Mouse (Mus musculus) embryonic facial prominence, embryonic 14.5 days (tissue): ENCODE results near the gene Tango6. TPM values are rescaled to one million over a fixed set of nuclear protein-coding genes. Genes with fewer than 3 reads are reported as not detected.

Experiments
- ATAC-seq: fragments of 200-750 bp; cut with Nextera tagmentation; 2 replicates; pipeline ENCODE4 v1.8.0; 2017; ENCODE audit warnings: low read depth, moderate number of reproducible peaks, moderate TSS enrichment
- DNase-seq: peaks from one replicate; pipeline ENCODE4 v3.0.0-alpha.2; 2015; ENCODE audit warnings: low spot score
- H3K27ac ChIP-seq: fragments of 300-500 bp; sonication (generic); replicated peaks from 2 replicates; pipeline ENCODE4 v1.5.1; 2014; ENCODE audit warnings: low read depth, mild to moderate bottlenecking, low read length, moderate library complexity
- H3K27me3 ChIP-seq: fragments of 300-500 bp; sonication (generic); replicated peaks from 2 replicates; pipeline ENCODE4 v1.6.1; 2014; ENCODE audit warnings: low read length; ENCODE audit not compliant: control insufficient read depth, insufficient read depth
- H3K36me3 ChIP-seq: fragments of 300-500 bp; sonication (generic); 2 replicates; pipeline ENCODE4 v1.6.1; 2014; ENCODE audit warnings: low read length, mixed read lengths; ENCODE audit not compliant: control insufficient read depth, insufficient read depth
- H3K4me1 ChIP-seq: fragments of 300-500 bp; sonication (generic); 2 replicates; pipeline ENCODE4 v1.6.1; 2014; ENCODE audit warnings: antibody characterized with exemption, low read length; ENCODE audit not compliant: control insufficient read depth, insufficient read depth
- H3K4me2 ChIP-seq: fragments of 300-500 bp; sonication (generic); 2 replicates; pipeline ENCODE4 v1.6.1; 2014; ENCODE audit warnings: low read depth, mild to moderate bottlenecking, low read length, moderate library complexity, mixed read lengths
- H3K4me3 ChIP-seq: fragments of 300-500 bp; sonication (generic); 2 replicates; pipeline ENCODE4 v1.5.1; 2014; ENCODE audit warnings: low read depth, mild to moderate bottlenecking, low read length
- H3K9ac ChIP-seq: fragments of 300-500 bp; sonication (generic); 2 replicates; pipeline ENCODE4 v1.6.1; 2014; ENCODE audit warnings: low read depth, mild to moderate bottlenecking, low read length, moderate library complexity, mixed read lengths
- H3K9me3 ChIP-seq: fragments of 300-500 bp; sonication (generic); 2 replicates; pipeline ENCODE4 v1.6.1; 2016; ENCODE audit warnings: low read length; ENCODE audit not compliant: control insufficient read depth
- WGBS: fragments of 180-500 bp; shearing (Covaris S2); extraction: QIAGEN DNeasy Blood & Tissue Kit; methylation state at CpG from one replicate; pipeline ENCODE4 v1.1.7; 2014; 5-methylcytosine and 5-hydroxymethylcytosine counted together
- polyA plus RNA-seq: library from polyadenylated mRNA; unstranded; fragments of >200 nt; fragmentation: Nextera tagmentation; extraction: Ambion mirVana; gene quantifications from 2 replicates; pipeline ENCODE4 v1.2.1, GENCODE M21; 2014

Gene Tango6
- polyA plus RNA-seq, 1 experiment from 2014 or later: 6.1 TPM

DNA sequence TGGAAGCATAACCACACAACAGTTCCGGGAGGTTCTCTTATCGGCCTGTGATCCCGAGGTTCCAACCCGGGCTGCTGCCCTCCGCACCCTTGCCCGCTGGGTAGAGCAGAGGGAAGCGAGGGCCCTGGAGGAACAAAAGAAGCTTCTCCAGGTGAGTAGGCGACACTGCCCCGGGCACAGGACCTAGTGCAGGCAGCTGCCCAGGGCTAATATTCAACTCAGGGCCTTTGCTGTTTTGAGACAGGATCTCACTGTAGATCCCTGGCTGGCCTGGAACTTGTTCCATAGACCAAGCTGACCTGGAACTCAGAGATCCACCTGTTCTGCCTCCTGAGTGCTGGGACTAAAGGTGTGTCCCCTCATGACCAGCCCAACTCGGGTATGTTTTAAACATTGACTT, 59.5 kb downstream of the Tango6 start:
- no peaks in the 10 kb centered on the region for H3K4me1 ChIP-seq
- no peaks in the 10 kb centered on the region for H3K9me3 ChIP-seq
- 91% methylated on average over 10 of the region's 10 CpGs for WGBS
- H3K9ac ChIP-seq: no peak overlapping the region
- no peaks in the 10 kb centered on the region for H3K27me3 ChIP-seq
- H3K27ac ChIP-seq: no peak overlapping the region
- ATAC-seq (no peak), DNase-seq (no peak)
- no peak overlapping the region for H3K4me3 ChIP-seq
- peaks cover 38% of the 10 kb centered on the region; the same call in 1 of the 2 replicates for H3K36me3 ChIP-seq
- no peak overlapping the region for H3K4me2 ChIP-seq

DNA sequence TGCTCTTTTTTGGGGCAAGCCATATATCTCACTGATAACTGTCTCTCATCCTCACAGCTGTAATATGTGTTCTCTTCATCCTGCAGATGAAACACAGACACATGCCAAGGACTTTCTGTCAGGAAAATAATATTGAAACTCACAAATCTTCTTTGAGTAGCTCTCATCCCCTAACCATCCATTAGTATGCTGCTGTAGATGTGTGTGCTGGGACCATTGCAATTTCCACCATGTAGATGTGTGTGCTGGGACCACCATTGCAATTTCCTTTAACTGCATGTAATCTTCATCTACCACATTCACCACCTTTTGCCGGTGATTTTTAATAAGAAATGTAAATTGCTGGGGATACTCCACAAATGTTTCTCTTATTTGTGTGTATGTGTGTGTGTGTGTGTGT, 60.5 kb downstream of the Tango6 start:
- Histone ChIP-seq H3K9ac (no peak overlapping the region), H3K27ac (no peak overlapping the region), H3K4me1 (no peaks in the 10 kb centered on the region), H3K9me3 (no peaks in the 10 kb centered on the region), H3K27me3 (no peaks in the 10 kb centered on the region), H3K4me2 (no peak overlapping the region), H3K4me3 (no peak overlapping the region), H3K36me3 (peaks cover 42% of the 10 kb centered on the region; the same call in 1 of the 2 replicates)
- no peak for ATAC-seq
- DNase-seq: no peak
- 95% methylated on average over 1 of the region's 1 CpGs for WGBS

DNA sequence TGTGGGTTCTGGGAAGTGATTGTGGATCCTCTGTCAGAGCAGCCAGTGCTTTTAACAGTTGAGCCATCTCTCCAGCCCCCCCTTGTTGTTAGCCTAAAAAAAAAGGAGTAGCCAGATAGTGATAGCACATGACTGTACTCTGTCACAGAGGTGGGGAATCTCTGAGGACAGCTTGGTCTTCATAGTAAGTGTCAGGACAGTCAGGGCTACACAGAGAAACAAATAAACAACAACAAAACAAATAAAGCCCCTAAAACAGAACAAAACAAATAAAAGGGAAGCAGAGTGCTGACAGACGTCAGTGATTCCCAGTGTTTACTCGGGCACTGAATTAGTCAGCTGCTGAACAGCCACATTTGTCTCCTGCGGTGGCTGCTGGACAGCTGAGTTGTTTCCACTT, 70.6 kb downstream of the Tango6 start:
- Histone ChIP-seq H3K27me3 (no peaks in the 10 kb centered on the region), H3K27ac (no peak overlapping the region), H3K36me3 (peaks cover 10% of the 10 kb centered on the region; the same call in 1 of the 2 replicates), H3K9me3 (no peaks in the 10 kb centered on the region), H3K9ac (no peak overlapping the region), H3K4me2 (no peak overlapping the region), H3K4me1 (no peaks in the 10 kb centered on the region; the same call in 1 of the 2 replicates), H3K4me3 (no peak overlapping the region)
- DNase-seq (no peak), ATAC-seq (no peak)
- 72% methylated on average over 3 of the region's 3 CpGs for WGBS

DNA sequence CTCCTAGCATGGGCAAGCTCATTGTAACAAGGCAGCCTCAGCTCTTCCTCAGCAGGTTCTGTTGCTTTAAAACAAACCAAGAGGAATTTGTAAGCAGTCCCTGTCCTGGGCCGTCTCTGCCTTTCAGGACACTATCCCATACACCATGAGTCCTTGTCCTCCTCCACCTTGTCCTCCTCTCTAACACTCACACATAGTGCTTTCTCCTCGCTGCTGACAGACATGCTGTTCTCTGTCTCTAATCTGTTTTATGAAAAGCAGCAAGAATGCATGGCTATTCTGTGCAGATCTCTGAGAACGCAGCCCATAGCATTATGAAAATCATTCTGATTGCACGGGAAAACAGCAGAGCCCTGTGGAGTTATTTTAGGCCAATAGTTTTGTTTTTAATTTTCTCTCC, 78.4 kb downstream of the Tango6 start:
- Histone ChIP-seq H3K9ac (no peak overlapping the region), H3K27ac (peak overlapping the region; percentile 35), H3K27me3 (no peaks in the 10 kb centered on the region), H3K36me3 (no peaks in the 10 kb centered on the region), H3K9me3 (no peaks in the 10 kb centered on the region), H3K4me1 (peaks cover 17% of the 10 kb centered on the region), H3K4me2 (no peak overlapping the region), H3K4me3 (no peak overlapping the region)
- ATAC-seq (no peak), DNase-seq (no peak)
- 18% methylated on average over 4 of the region's 4 CpGs for WGBS

DNA sequence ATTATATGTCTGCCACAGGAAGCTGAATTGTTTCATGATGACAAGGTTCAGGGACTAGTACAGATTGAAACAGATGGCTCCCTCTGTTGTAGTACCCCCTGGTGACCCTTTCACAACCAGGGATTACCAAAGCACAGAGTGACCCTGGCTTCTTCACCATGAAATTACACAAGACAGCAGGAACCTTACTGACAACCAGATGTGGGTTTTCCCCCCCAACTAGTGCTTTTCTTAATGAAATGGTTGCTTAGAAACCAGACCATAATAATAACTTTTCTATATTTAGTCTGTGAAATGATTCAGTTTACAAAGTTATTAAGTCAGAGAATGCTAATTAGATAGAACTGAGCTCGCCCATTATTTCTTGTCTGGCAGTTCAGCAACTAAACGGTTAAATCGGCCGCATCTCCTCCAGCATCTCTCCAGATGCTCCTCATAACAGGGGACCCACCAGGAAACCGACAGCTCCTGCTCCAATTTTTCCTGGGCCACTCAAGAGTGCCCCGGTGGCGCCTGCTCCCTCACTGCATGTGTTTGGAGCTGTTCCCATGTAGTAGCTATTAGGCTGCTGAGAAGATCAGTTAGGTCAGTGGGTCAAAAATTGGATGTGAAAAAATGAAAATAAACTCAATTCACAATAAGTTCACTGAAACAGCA, 79.1 kb downstream of the Tango6 start:
- Histone ChIP-seq H3K4me2 (no peak overlapping the region), H3K9ac (no peak overlapping the region), H3K9me3 (no peaks in the 10 kb centered on the region), H3K4me3 (no peak overlapping the region), H3K27me3 (no peaks in the 10 kb centered on the region), H3K4me1 (peaks cover 17% of the 10 kb centered on the region), H3K36me3 (no peaks in the 10 kb centered on the region), H3K27ac (0 out of 2 replicates have a peak overlapping the region, but pooled peaks have one; percentile 35)
- ATAC-seq (no peak), DNase-seq (peak; percentile 49)
- WGBS: 25% methylated on average over 7 of the region's 7 CpGs

DNA sequence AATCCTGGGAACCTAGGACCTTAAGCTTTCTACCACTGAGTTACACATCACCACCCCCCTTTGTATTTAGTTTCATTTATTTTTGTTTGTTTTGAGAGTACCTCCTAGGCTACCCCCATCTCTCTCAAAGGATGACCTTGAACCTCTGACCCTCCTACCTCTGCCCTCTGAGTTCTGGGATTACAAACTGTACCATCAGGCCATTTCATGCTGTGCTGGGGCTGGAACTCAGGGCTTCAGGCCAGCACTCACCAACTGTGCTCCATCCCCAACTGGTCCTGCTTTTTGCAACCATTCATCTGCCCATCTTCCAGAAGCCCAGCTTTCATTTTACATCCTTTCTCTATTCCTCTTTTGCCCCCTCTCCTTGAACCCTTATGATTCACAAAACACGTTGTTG, 81.7 kb downstream of the Tango6 start:
- Histone ChIP-seq H3K9me3 (no peaks in the 10 kb centered on the region), H3K9ac (no peak overlapping the region), H3K4me3 (no peak overlapping the region), H3K4me1 (peaks cover 17% of the 10 kb centered on the region), H3K27ac (no peak overlapping the region), H3K4me2 (no peak overlapping the region), H3K27me3 (no peaks in the 10 kb centered on the region), H3K36me3 (no peaks in the 10 kb centered on the region)
- ATAC-seq: no peak
- no peak for DNase-seq
- 76% methylated on average over 1 of the region's 1 CpGs for WGBS

DNA sequence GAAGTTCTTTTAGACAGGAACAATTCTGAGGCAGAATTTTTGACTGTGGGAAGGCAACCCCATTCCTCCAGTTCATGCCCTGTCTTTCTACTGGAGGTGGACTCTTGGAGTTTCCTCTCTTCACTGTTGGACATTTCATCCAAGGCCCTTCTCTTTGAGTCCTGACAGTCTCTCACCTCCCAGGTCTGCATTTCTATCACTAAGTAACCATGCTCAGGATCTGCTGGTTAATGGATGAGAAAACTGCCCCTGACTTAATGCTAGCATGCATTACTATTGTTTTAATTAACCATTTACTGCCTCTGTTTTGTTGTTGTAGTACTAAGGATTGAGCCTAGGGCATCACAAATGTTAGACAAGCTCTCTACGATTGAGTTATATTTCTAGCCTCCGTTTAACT, 82.7 kb downstream of the Tango6 start:
- H3K27ac ChIP-seq: no peak overlapping the region
- H3K9ac ChIP-seq: no peak overlapping the region
- DNase-seq (no peak), ATAC-seq (no peak)
- H3K36me3 ChIP-seq: no peaks in the 10 kb centered on the region
- peaks cover 17% of the 10 kb centered on the region for H3K4me1 ChIP-seq
- no peaks in the 10 kb centered on the region for H3K27me3 ChIP-seq
- no peak overlapping the region for H3K4me3 ChIP-seq
- H3K9me3 ChIP-seq: no peaks in the 10 kb centered on the region
- H3K4me2 ChIP-seq: no peak overlapping the region
- 96% methylated on average over 2 of the region's 2 CpGs for WGBS

DNA sequence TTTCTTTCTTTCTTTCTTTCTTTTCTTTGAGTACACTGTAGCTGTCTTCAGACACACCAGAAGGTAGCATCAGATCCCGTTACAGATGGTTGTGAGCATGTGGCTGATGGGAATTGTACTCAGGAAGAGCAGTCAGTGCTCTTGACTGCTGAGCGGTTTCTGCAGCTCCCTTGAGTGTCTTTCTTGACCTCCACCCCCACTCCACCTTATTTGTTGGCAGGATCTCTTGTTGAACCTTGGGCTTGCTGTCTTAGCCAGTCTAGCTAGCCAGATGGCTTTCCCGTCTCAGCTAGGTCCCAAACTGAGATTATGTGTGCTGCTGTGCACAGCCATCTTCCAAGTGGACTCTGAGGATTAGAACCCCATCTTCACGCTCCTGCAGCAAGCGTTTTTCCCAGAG, 83.9 kb downstream of the Tango6 start:
- Histone ChIP-seq H3K36me3 (no peaks in the 10 kb centered on the region), H3K27ac (no peak overlapping the region), H3K4me3 (no peak overlapping the region), H3K4me1 (peaks cover 11% of the 10 kb centered on the region), H3K9me3 (no peaks in the 10 kb centered on the region), H3K27me3 (no peaks in the 10 kb centered on the region), H3K9ac (no peak overlapping the region), H3K4me2 (no peak overlapping the region)
- ATAC-seq: no peak
- DNase-seq: no peak
- WGBS: 88% methylated on average over 5 of the region's 5 CpGs

DNA sequence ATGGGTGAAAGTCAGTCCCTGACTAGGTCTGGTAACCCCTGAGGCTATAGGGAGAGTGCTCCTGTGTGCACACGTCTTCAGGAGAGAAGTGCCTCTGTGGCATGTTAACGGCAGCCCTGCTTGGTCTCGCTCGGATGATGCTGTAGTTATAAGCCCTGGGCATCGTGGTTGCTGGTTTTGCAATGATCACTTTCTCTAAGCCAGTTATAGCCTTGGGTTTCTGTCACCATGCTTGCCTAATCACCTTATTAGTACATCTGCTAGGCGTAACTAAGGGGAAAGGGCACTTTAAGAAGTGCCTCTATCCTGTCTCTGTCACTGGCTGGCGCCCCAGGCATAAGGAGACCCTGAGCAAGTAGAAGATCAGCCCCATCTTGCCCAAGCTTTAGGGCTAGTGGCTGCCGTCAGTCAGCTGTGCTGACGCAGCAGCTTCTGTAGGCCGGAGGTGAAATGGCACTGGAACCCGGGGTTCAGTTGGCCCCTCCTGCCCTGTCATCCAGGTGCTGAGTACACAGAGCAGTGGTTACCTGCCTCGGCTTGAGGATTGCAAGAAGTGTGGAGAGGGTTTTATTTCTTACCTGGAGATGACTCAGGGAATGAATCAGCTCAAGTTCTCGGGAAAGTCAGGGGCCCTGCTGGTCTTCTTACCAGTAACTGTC, 86.4 kb downstream of the Tango6 start:
- whole genome bisulfite sequencing: 66% methylated on average over 13 of the region's 13 CpGs
- H3K4me3 ChIP-seq: no peak overlapping the region
- DNase-seq (peak; percentile 34), ATAC-seq (no peak)
- no peaks in the 10 kb centered on the region for H3K36me3 ChIP-seq
- H3K9me3 ChIP-seq: no peaks in the 10 kb centered on the region
- no peak overlapping the region for H3K9ac ChIP-seq
- no peaks in the 10 kb centered on the region for H3K4me1 ChIP-seq
- H3K27me3 ChIP-seq: no peaks in the 10 kb centered on the region
- H3K27ac ChIP-seq: no peak overlapping the region
- no peak overlapping the region for H3K4me2 ChIP-seq
